Mouse (Mus musculus) kidney, embryonic 14.5 days (tissue): ENCODE measurements at regions not wholly inside any gene's neighbourhood (a gene's known extent, or its start where the extent isn't known, plus 50 kb on each side); places are given as distances from the start of the nearest gene placed in this dataset.
A peak's percentile ranks its signal among the peaks of the same experiment; 100 is the strongest.

ENCODE experiments used
- ATAC-seq: fragments of 200-750 bp; cut with Nextera tagmentation; 2 replicates; pipeline ENCODE4 v1.8.0; 2017; ENCODE audit warnings: moderate number of reproducible peaks, mild to moderate bottlenecking, moderate TSS enrichment, moderate library complexity; ENCODE audit not compliant: low FRiP score, low TSS enrichment
- H3K27ac ChIP-seq: fragments of 300-500 bp; sonication (generic); 2 replicates; pipeline ENCODE4 v1.5.1; 2014; ENCODE audit warnings: low read depth, mild to moderate bottlenecking, low read length, moderate library complexity, mixed read lengths
- H3K27me3 ChIP-seq: fragments of 300-500 bp; sonication (generic); 2 replicates; pipeline ENCODE4 v1.6.1; 2014; ENCODE audit warnings: mild to moderate bottlenecking, low read length; ENCODE audit not compliant: control insufficient read depth, insufficient read depth
- H3K36me3 ChIP-seq: fragments of 300-500 bp; sonication (generic); 2 replicates; pipeline ENCODE4 v1.6.1; 2014; ENCODE audit warnings: low read length, mixed read lengths; ENCODE audit not compliant: control insufficient read depth, insufficient read depth
- H3K4me1 ChIP-seq: fragments of 300-500 bp; sonication (generic); 2 replicates; pipeline ENCODE4 v1.6.1; 2014; ENCODE audit warnings: low read length, mixed read lengths; ENCODE audit not compliant: control insufficient read depth, insufficient read depth
- H3K4me2 ChIP-seq: fragments of 300-500 bp; sonication (generic); replicated peaks from 2 replicates; pipeline ENCODE4 v1.6.1; 2014; ENCODE audit warnings: low read depth, mild to moderate bottlenecking, low read length
- H3K4me3 ChIP-seq: fragments of 300-500 bp; sonication (generic); 2 replicates; pipeline ENCODE4 v1.5.1; 2014; ENCODE audit warnings: mild to moderate bottlenecking, low read length
- H3K9ac ChIP-seq: fragments of 300-500 bp; sonication (generic); 2 replicates; pipeline ENCODE4 v1.6.1; 2014; ENCODE audit warnings: low read depth, mild to moderate bottlenecking, low read length, moderate library complexity
- H3K9me3 ChIP-seq: fragments of 300-500 bp; sonication (generic); 2 replicates; pipeline ENCODE4 v1.6.1; 2016; ENCODE audit warnings: low read length; ENCODE audit not compliant: control insufficient read depth
- WGBS: fragments of 180-500 bp; shearing (Covaris S2); extraction: QIAGEN DNeasy Blood & Tissue Kit; methylation state at CpG from one replicate; pipeline ENCODE4 v1.1.7; 2014; 5-methylcytosine and 5-hydroxymethylcytosine counted together

DNA sequence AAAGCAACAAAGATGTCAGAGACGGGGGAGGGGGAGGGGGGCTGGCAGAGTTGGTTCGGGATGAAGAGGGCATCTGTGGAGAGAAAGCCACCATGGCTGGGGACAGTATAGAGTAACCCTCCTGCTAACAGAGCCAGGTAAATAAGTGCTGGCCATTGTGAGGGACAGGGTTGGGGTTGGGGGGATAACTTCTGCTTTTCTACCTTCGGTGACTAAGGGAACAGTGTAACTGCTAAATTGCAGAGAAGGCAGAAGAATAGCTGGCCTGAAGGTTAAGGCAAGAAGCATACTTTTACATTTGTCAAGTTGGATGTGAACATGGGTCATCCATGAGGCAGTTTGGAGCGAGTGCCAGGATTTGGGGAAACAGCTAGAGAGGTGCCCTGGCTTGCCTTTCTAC, 395.1 kb downstream of the H2al1j start:
- Histone ChIP-seq H3K4me2 (no peak overlapping the region), H3K36me3 (no peaks in the 10 kb centered on the region), H3K27me3 (no peaks in the 10 kb centered on the region), H3K27ac (no peak overlapping the region), H3K9me3 (no peaks in the 10 kb centered on the region), H3K4me1 (no peaks in the 10 kb centered on the region), H3K4me3 (no peak overlapping the region), H3K9ac (no peak overlapping the region)
- WGBS = 63% methylated on average over 4 of the region's 4 CpGs
- no peak for ATAC-seq

DNA sequence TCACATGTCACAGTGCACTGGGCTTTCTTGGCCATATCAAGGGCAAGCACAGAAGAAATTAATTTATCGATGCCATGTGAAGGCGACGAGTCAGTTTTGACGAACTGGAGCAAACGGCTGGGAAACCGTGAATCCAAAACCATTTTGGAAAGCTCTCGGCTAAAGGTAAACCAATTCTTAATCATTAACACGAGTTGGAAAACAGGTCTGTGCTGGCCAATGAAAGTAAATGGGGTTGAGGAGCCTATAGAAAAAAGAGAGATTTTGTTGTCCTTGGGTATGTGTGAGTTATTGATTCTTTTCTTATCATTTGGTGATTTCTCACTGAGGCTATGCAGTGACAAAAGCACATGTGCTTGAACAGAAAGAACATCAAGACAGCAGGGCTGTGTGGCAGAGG, 397.1 kb downstream of the H2al1j start:
- Histone ChIP-seq H3K27me3 (no peaks in the 10 kb centered on the region; the same call in 1 of the 2 replicates), H3K4me3 (no peak overlapping the region), H3K27ac (no peak overlapping the region), H3K36me3 (no peaks in the 10 kb centered on the region), H3K9ac (no peak overlapping the region), H3K4me2 (no peak overlapping the region), H3K9me3 (no peaks in the 10 kb centered on the region), H3K4me1 (no peaks in the 10 kb centered on the region)
- WGBS = 86% methylated on average over 8 of the region's 8 CpGs
- ATAC-seq = no peak

DNA sequence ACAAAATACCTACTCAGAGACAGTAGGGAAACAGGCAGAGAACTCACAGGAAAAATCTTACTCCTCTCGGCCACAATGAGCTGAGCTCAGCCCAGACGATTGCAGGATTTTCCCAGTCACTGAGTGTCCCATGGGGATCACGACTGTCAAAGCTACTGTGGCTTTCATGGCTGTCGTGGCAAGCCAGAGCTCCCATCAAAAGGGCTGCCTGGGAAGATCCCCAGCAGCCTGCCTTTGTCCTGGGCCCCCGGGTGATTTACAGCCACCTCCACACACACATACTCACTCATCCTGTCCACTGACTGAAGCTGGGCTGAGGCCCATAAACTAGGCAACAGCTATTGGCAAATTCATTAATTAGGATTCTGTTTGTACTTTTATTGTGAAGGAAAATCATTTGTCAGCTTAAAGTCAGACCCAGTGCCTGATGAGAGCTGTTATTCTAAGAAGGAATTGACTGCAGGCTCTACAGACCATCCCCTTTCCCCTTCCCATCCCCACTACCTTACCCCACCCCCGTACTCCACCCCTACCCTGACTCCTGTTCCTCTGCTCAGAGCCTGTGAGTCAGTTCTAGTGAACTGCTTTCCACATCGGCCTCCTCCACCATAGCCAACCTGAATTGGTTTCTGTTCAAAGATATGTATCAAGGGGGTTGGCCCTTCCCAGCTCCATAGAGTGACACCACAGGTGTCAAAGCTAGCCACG, 399.1 kb downstream of the H2al1j start:
- H3K4me2 ChIP-seq = no peak overlapping the region
- no peaks in the 10 kb centered on the region for H3K9me3 ChIP-seq
- no peaks in the 10 kb centered on the region for H3K4me1 ChIP-seq
- no peak overlapping the region for H3K9ac ChIP-seq
- no peak overlapping the region for H3K4me3 ChIP-seq
- ATAC-seq = peak; percentile 52; the same call in 1 of the 2 replicates
- H3K27ac ChIP-seq = no peak overlapping the region
- H3K27me3 ChIP-seq = no peaks in the 10 kb centered on the region; the same call in 1 of the 2 replicates
- no peaks in the 10 kb centered on the region for H3K36me3 ChIP-seq
- WGBS = 37% methylated on average over 8 of the region's 8 CpGs

DNA sequence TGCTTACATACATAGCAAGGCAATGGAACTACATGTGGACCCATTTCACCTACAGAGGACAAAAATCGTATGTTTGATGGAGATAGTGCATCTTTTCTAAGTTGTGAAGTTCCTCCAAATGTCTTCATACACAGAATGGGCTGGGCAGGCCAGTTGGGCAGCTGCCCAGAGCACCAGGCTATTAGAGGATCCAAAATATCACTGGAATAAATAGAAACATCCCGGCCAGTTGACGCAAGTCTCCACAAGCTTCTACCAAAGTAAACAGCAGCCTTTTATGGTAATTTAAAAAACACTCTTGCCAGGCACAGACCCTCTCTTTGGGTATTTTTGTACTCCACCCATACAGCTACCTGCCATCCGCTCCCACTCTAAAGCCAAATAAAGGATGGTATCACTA, 400.9 kb downstream of the H2al1j start:
- WGBS = 81% methylated on average over 4 of the region's 4 CpGs

DNA sequence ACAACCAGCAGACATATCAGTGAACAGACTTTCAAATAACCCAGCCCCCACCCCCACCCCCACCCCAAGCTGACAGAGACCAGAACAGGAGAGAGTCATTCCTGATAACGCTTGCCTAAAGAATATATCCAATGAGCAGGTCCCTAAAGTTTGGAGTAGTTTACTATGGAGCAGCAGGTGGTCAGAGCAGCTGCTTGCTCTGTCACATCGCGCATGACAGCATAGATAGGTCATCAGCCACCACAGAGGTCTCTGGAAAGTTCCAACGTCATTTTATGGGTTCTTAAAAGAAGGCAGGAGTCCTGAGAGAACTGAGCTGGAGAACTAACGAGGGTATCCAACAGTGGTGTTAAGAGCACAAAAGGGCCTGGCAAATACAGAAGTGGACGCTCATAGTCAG, 402.4 kb downstream of the H2al1j start:
- H3K27ac ChIP-seq = no peak overlapping the region
- H3K9me3 ChIP-seq = no peaks in the 10 kb centered on the region
- no peak overlapping the region for H3K9ac ChIP-seq
- H3K4me2 ChIP-seq = no peak overlapping the region
- 69% methylated on average over 6 of the region's 6 CpGs for WGBS
- H3K4me1 ChIP-seq = 0 out of 2 replicates have a peak, but pooled peaks cover 3% of the 10 kb centered on the region
- H3K27me3 ChIP-seq = no peaks in the 10 kb centered on the region; the same call in 1 of the 2 replicates
- H3K36me3 ChIP-seq = no peaks in the 10 kb centered on the region
- ATAC-seq = no peak
- no peak overlapping the region for H3K4me3 ChIP-seq

More for the DNA sequence above, 400.9 kb downstream of the H2al1j start:
- no peaks in the 10 kb centered on the region for H3K9me3 ChIP-seq
- H3K36me3 ChIP-seq = no peaks in the 10 kb centered on the region
- H3K4me3 ChIP-seq = no peak overlapping the region
- H3K27me3 ChIP-seq = no peaks in the 10 kb centered on the region; the same call in 1 of the 2 replicates
- no peak overlapping the region for H3K27ac ChIP-seq
- H3K4me2 ChIP-seq = no peak overlapping the region
- no peak for ATAC-seq
- H3K9ac ChIP-seq = no peak overlapping the region
- no peaks in the 10 kb centered on the region for H3K4me1 ChIP-seq

DNA sequence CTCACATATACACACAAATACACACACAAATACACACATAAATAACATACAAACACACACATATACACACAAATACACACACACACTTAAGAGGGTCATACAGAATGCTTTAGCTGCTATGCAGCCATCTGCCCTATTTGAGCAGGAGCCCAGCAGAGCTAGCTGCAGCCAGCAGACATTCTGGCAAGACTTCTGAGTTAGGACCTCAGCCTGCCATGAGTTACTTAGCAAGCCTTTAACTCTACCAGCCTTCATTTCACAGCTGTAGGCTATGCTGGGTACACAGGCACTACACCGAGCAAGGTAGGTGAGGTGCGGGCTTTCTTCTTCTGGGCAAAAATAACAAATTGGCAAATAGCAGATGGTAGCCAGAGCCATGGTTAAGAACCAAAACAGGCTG, 404.7 kb downstream of the H2al1j start:
- H3K27me3 ChIP-seq = no peaks in the 10 kb centered on the region; the same call in 1 of the 2 replicates
- no peak overlapping the region for H3K4me2 ChIP-seq
- H3K4me1 ChIP-seq = 0 out of 2 replicates have a peak, but pooled peaks cover 8% of the 10 kb centered on the region
- no peak overlapping the region for H3K4me3 ChIP-seq
- no peak overlapping the region for H3K27ac ChIP-seq
- H3K9ac ChIP-seq = no peak overlapping the region
- H3K9me3 ChIP-seq = no peaks in the 10 kb centered on the region
- no peak for ATAC-seq
- H3K36me3 ChIP-seq = no peaks in the 10 kb centered on the region
- 89% methylated on average over 2 of the region's 2 CpGs for WGBS

DNA sequence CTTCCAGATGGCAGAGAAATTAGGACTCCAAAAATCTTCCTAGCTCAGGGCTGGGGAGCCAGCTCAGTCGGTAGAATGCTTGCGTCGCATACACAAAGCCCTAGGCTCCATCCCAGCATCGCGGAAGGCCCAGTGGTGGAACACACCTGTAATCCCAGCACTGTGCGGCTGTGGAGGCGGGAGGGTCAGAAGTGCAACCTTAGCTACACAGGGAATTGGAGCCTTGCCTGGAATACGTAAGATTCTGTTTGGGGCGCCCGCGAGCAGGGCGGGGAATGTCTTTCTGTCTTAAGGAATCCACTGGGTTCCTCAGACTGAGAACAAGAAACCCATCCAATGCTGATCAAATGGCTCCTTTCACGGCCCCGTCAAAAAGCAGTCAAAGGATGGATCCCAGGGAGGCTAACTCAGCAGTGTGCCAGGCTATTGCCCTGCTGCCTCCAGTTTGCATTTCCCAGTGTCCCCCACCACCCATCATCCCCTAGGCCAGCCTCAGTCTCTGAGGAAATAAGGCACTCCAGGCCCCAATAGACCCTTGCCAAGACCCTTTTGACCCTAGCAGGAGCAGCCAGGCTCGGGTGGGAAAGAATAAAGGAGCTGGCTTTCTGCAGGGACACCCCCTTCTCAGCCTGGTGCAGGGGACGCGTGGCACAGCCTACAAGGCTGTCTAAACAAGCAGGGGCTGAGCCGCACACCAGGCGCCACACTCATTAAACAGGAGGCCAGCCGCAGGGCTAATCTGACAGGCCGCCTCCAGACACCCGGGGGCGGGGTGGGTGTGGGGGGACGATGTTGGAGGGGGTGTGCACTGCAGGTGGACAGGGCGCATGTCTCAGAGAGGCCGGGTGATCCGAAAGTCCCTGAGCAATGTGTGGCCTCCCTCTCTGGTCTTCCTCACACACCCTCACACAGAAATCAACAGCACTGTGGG, 407.1 kb downstream of the H2al1j start:
- Histone ChIP-seq H3K27ac (peak overlapping the region; percentile 30; the same call in 1 of the 2 replicates), H3K27me3 (no peaks in the 10 kb centered on the region), H3K4me2 (no peak overlapping the region)

DNA sequence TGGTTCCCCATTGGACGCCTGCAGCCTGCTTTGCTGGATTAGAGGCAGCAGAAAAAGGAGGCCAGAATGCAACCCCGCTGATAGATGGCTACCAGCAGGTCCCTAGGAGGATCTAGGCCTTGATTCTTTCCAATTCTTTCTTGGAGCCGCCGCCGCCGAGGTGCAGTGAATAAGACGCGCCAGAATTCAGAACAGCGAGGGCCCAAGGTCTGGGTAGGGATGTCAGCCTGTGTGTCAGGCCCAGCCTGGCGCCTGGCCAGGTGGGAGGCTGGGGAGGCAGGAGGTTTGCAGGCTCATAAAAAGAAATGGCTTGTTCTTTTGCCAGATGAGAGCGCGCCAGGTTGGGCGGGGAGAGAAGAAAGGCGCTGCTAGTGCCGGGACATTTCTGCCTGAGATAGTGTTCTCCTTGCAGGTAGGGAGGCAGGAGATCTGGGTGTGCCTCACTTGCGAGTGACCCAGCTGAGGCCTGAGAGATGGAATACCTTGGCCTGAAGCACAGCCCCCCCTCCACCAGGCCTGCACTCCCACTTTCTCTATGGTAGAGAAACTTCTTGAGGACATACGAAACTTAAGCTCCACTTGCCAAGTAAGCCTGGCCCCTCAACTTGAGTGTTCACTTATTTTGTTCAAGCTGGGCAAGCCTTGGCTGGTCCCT, 408.0 kb downstream of the H2al1j start:
- H3K9me3 ChIP-seq = no peaks in the 10 kb centered on the region
- H3K4me2 ChIP-seq = no peak overlapping the region
- H3K4me1 ChIP-seq = 0 out of 2 replicates have a peak, but pooled peaks cover 8% of the 10 kb centered on the region
- H3K9ac ChIP-seq = no peak overlapping the region
- peak overlapping the region; percentile 30; the same call in 1 of the 2 replicates for H3K27ac ChIP-seq
- no peaks in the 10 kb centered on the region for H3K27me3 ChIP-seq
- WGBS = 38% methylated on average over 17 of the region's 17 CpGs
- ATAC-seq = no peak; the same call in 1 of the 2 replicates
- H3K4me3 ChIP-seq = no peak overlapping the region
- H3K36me3 ChIP-seq = no peaks in the 10 kb centered on the region

More for the DNA sequence above, 407.1 kb downstream of the H2al1j start:
- H3K4me1 ChIP-seq = 0 out of 2 replicates have a peak, but pooled peaks cover 8% of the 10 kb centered on the region
- H3K36me3 ChIP-seq = no peaks in the 10 kb centered on the region
- peak; percentile 62; the same call in 1 of the 2 replicates for ATAC-seq
- no peaks in the 10 kb centered on the region for H3K9me3 ChIP-seq
- no peak overlapping the region for H3K4me3 ChIP-seq
- H3K9ac ChIP-seq = no peak overlapping the region
- WGBS = 29% methylated on average over 27 of the region's 27 CpGs
